1 mouse cellular context compared by ENCODE assay signal in genomic region chr5:115347564-115347963, GRCm38 (mm10).
A peak's percentile ranks its signal among the peaks of the same experiment; 100 is the strongest.
TF ChIP-seq lines count a peak whose summit lies in the region.

No protein-coding gene starts in this region.

TF ChIP-seq in MEL, 35 proteins besides CTCF, POLR2A, EP300 and RAD21 (continued from another document):
- no peak for TF ChIP-seq POLR2AphosphoS5 (IDR thresholded peaks at IDR 0.05; ENCODE audit: borderline replicate concordance, low read depth, low read length)
- peak; percentile 63; the same call in 1 of the 2 replicates for TF ChIP-seq ETS1 (IDR thresholded peaks at IDR 0.05; ENCODE audit: low read depth, low read length)
- TF ChIP-seq POLR2AphosphoS2 (IDR thresholded peaks at IDR 0.05; ENCODE audit: low read length): no peak
- TF ChIP-seq CHD2 (IDR thresholded peaks at IDR 0.05; ENCODE audit: low read length): no peak
- TF ChIP-seq GABPA (IDR thresholded peaks at IDR 0.05; ENCODE audit: low read depth, low read length): no peak
- TF ChIP-seq HCFC1 (IDR thresholded peaks at IDR 0.05; ENCODE audit: low read depth, low read length): peak; percentile 65
- TF ChIP-seq USF2 (IDR thresholded peaks at IDR 0.05; ENCODE audit: borderline replicate concordance in 1 of 2, insufficient read depth in 1 of 2, low read depth in 1 of 2, low read length in 2 of 2): no peak
- TF ChIP-seq MYB (IDR thresholded peaks at IDR 0.05; ENCODE audit: low read depth, low read length): no peak
- no peak for TF ChIP-seq MAFK (IDR thresholded peaks at IDR 0.05; ENCODE audit: borderline replicate concordance, low read depth, low read length)
- peak; percentile 86 for TF ChIP-seq SMC3 (IDR thresholded peaks at IDR 0.05; ENCODE audit: low read depth, low read length)
- TF ChIP-seq E2F4 (IDR thresholded peaks at IDR 0.05; ENCODE audit: borderline replicate concordance, low read depth, low read length): peak; percentile 51; the same call in 1 of the 2 replicates
- TF ChIP-seq MEF2A (IDR thresholded peaks at IDR 0.05; ENCODE audit: extremely low read depth, insufficient replicate concordance, low read depth, low read length, poor library complexity, severe bottlenecking): no peak
- TF ChIP-seq ZKSCAN1 (IDR thresholded peaks at IDR 0.05; ENCODE audit: low read depth, low read length): no peak
- peak; percentile 66 for TF ChIP-seq ZC3H11A (IDR thresholded peaks at IDR 0.05; ENCODE audit: low read depth, low read length)
- no peak for TF ChIP-seq JUND (IDR thresholded peaks at IDR 0.05; ENCODE audit: low read depth, low read length)
- TF ChIP-seq MAX (IDR thresholded peaks at IDR 0.05; ENCODE audit: low read length): 0 out of 2 replicates have a peak, but pooled peaks have one; percentile 49
- no peak for TF ChIP-seq TCF12 (IDR thresholded peaks at IDR 0.05; ENCODE audit: low read depth, low read length)
- no peak for TF ChIP-seq CHD1 (IDR thresholded peaks at IDR 0.05; ENCODE audit: low read depth, low read length)
- TF ChIP-seq TBP (IDR thresholded peaks at IDR 0.05; ENCODE audit: low read depth, low read length): peak; percentile 45; the same call in 1 of the 2 replicates
- peak; percentile 48 for TF ChIP-seq GATA1 (IDR thresholded peaks at IDR 0.05; ENCODE audit: low read depth, low read length)
- no peak for TF ChIP-seq USF1 (IDR thresholded peaks at IDR 0.05; ENCODE audit: low read depth, low read length)
